In the genomic region with DNA sequence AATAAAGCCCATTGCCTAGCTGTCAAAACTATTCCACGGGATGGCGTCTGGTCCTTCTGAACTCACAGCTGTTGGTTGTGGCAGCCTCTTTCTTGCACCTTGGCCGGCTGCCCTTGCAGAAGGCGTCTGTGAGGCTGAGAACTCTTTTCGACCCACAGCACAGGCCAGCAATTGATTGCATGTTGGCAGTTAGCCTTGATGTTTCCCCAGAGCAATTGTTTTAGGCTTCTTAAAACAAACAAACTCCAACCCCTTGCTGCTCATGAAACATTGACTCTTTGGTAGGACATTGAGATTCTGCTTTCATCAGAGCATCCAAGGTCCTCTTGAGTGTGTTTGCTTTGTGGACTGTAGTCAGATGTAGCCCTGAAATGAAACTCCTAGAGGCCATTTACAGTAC, we compare ENCODE assay signal across 8 mouse cellular contexts. TPM values are rescaled to one million over a fixed set of nuclear protein-coding genes. Genes with fewer than 3 reads are reported as not detected.
A peak's percentile ranks its signal among the peaks of the same experiment; 100 is the strongest.
DNase-seq lines count a peak whose midpoint lies in the region; ATAC-seq and TF ChIP-seq lines count a peak whose summit lies in the region.
"Had no signal": no experiment of that assay in that cellular context is flagged by ENCODE, and none has a peak within 500 bp of the region (broad histone marks: within the 10 kb centered on the region; RNA-seq: fewer than 3 reads in every experiment).

No protein-coding gene starts in this region.

- peak; percentile 15; the same call in 1 of the 2 replicates for TF ChIP-seq CTCF in liver, postnatal 0 days (IDR thresholded peaks at IDR 0.05; ENCODE audit: low read depth)

- H3K27ac ChIP-seq in liver, postnatal 0 days (ENCODE audit: low read depth): 0 out of 2 replicates have a peak overlapping the region, but pooled peaks have one; percentile 59
- no peak overlapping the region for H3K27ac ChIP-seq in liver, embryonic 11.5 days (ENCODE audit: low read depth, low read length)

- no peaks in the 10 kb centered on the region for H3K36me3 ChIP-seq in liver, postnatal 0 days (replicated peaks; ENCODE audit: insufficient read depth, low read length)
- no peaks in the 10 kb centered on the region for H3K36me3 ChIP-seq in liver, embryonic 11.5 days (ENCODE audit: control insufficient read depth, insufficient read depth, low read length)

- no peak overlapping the region for H3K4me2 ChIP-seq in liver, postnatal 0 days (ENCODE audit: low read depth, low read length)
- H3K4me2 ChIP-seq in liver, embryonic 11.5 days: no peak overlapping the region

- no peaks in the 10 kb centered on the region for H3K9me3 ChIP-seq in liver, postnatal 0 days (ENCODE audit: low read length)
- no peaks in the 10 kb centered on the region for H3K9me3 ChIP-seq in liver, embryonic 11.5 days (ENCODE audit: control insufficient read depth, low read length)

- 52% methylated on average over 5 of the region's 5 CpGs for WGBS in liver, postnatal 0 days (ENCODE audit: insufficient replicate concordance)
- 79% methylated on average over 5 of the region's 5 CpGs for WGBS in liver, embryonic 11.5 days

- no peaks in the 10 kb centered on the region for H3K27me3 ChIP-seq in liver, postnatal 0 days (ENCODE audit: insufficient read depth, low read length)
- no peaks in the 10 kb centered on the region for H3K27me3 ChIP-seq in liver, embryonic 11.5 days (replicated peaks; ENCODE audit: control insufficient read depth, insufficient read depth, low read length)

- no peaks in the 10 kb centered on the region for H3K4me1 ChIP-seq in liver, postnatal 0 days (ENCODE audit: insufficient read depth)
- H3K4me1 ChIP-seq in liver, embryonic 11.5 days (replicated peaks; ENCODE audit: control insufficient read depth, insufficient read depth, low read length): no peaks in the 10 kb centered on the region

- intact Hi-C loops in heart, postnatal 25 days (cut with DNase I): no loop called here
- intact Hi-C loops in left cerebral cortex, postnatal 10 days (cut with DNase I): no loop called here

- ATAC-seq in liver, postnatal 0 days: peak; percentile 90
- no peak for ATAC-seq in liver, embryonic 11.5 days (replicated peaks; ENCODE audit: low FRiP score)
- peak; percentile 44 for ATAC-seq in frontal cortex, adult (ENCODE audit: low TSS enrichment)
- no peak for ATAC-seq in CD4-positive, CD25-positive, alpha-beta regulatory T cell, adult 4 months

- H3K9ac ChIP-seq in liver, postnatal 0 days (replicated peaks): no peak overlapping the region
- no peak overlapping the region for H3K9ac ChIP-seq in liver, embryonic 11.5 days (ENCODE audit: low read depth, low read length)

- peak; percentile 52; the same call in 1 of the 2 replicates for TF ChIP-seq EP300 in liver, postnatal 0 days (IDR thresholded peaks at IDR 0.05; ENCODE audit: low read depth)

- peak; percentile 77 for DNase-seq in liver, postnatal 0 days
- DNase-seq in liver, embryonic 11.5 days (ENCODE audit: low spot score): no peak
- DNase-seq in heart, postnatal 25 days (ENCODE audit: low spot score): peak; percentile 82
- DNase-seq in left cerebral cortex, postnatal 10 days (ENCODE audit: extremely low spot score in 1 of 2, low spot score in 2 of 2): peak; percentile 75 to 89
- DNase-seq in skeletal muscle tissue, adult 2 months (ENCODE audit: low read depth, low spot score): peak; percentile 79

- H3K4me3 ChIP-seq in liver, postnatal 0 days (ENCODE audit: low read depth, low read length): no peak overlapping the region
- no peak overlapping the region for H3K4me3 ChIP-seq in liver, embryonic 11.5 days (ENCODE audit: low read depth, low read length)

RNA-seq across cellular contexts. Expression of a gene that starts 33.2 kb away (rescaled TPM):
- polyA plus RNA-seq in liver, postnatal 0 days (2015; fragmentation: Nextera tagmentation; extraction: Ambion mirVana): 47.0 and 47.8 TPM in 2 replicates
- polyA plus RNA-seq in liver, embryonic 11.5 days (2014; fragmentation: Nextera tagmentation; extraction: Ambion mirVana): 16.7 and 18.7 TPM in 2 replicates
- total RNA-seq in heart, postnatal 25 days (2021): 10 to 100 TPM; 14.1 to 14.5 TPM
- total RNA-seq in left cerebral cortex, postnatal 10 days (2021): 1 to 10 TPM; 1.7 to 2.4 TPM
- 10 to 100 TPM; 51.3 to 58.6 TPM for polyA plus RNA-seq in CD4-positive, CD25-positive, alpha-beta regulatory T cell, adult 4 months (2017; shearing (Covaris generic))

RNA-seq across cellular contexts. Expression of a gene that starts 46.7 kb away (rescaled TPM):
- 131 and 142 TPM in 2 replicates for polyA plus RNA-seq in liver, postnatal 0 days (2015; fragmentation: Nextera tagmentation; extraction: Ambion mirVana)
- polyA plus RNA-seq in liver, embryonic 11.5 days (2014; fragmentation: Nextera tagmentation; extraction: Ambion mirVana): 649 and 673 TPM in 2 replicates
- total RNA-seq in heart, postnatal 25 days (2021): 10 to 100 TPM; 36.9 to 41.9 TPM
- 100 to 1,000 TPM; 108 to 120 TPM for total RNA-seq in left cerebral cortex, postnatal 10 days (2021)
- polyA plus RNA-seq in CD4-positive, CD25-positive, alpha-beta regulatory T cell, adult 4 months (2017; shearing (Covaris generic)): 100 to 1,000 TPM; 498 to 562 TPM

RNA-seq across cellular contexts. Expression of a gene that starts 46.8 kb away (rescaled TPM):
- not detected in 2 replicates for polyA plus RNA-seq in liver, postnatal 0 days (2015; fragmentation: Nextera tagmentation; extraction: Ambion mirVana)
- not detected in 2 replicates for polyA plus RNA-seq in liver, embryonic 11.5 days (2014; fragmentation: Nextera tagmentation; extraction: Ambion mirVana)
- not detected for total RNA-seq in heart, postnatal 25 days (2021)
- under 1 TPM; 0.17 to 0.18 TPM for total RNA-seq in left cerebral cortex, postnatal 10 days (2021)
- polyA plus RNA-seq in CD4-positive, CD25-positive, alpha-beta regulatory T cell, adult 4 months (2017; shearing (Covaris generic)): not detected
- polyA plus RNA-seq: intestine, embryonic 14.5 days had no signal

Comparison
In these comparisons a context has a peak if more than half of its experiments do, and no peak if none do; other contexts are left out.
1. ATAC-seq: peak in liver, postnatal 0 days (single experiment) and frontal cortex, adult (single experiment); none in liver, embryonic 11.5 days (single experiment) and CD4-positive, CD25-positive, alpha-beta regulatory T cell, adult 4 months (single experiment).